Mouse (Mus musculus) right cerebral cortex, adult 2 months (tissue): ENCODE results near the gene Coro1b.

Experiments
- DNase-seq, 2 experiments: peaks; one replicate each; pipeline ENCODE4 v3.0.0; 2021 to 2022; ENCODE audit warnings: low spot score in 2 of 2

Gene Coro1b

DNA sequence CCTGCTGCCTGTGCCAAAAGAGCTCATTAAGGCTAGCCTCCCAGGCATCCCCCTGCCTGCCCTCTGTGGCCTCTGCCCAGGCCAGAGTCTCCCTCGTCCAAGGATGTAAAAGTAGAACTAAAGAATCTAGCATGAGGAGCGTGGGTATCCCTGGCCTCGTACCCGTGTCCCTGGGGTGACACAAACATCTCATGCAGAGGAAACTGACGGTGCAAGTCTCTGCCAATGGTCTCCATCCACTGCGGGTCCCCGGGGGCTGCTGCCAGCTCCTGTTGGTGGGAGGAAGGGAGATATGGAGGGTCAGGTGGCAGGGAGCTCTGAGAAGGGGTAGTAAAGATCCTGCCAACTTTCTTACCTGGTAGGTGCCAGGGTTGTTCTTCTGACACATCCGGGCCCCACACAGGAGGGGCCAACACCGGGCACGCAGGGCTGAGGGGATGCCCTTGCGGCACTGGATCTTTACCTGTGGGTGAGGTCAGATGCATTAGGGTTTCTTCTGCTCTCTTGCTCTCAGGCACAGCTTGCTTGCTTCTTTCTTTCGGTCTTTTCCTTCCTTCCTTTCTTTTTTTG, 40.7 kb downstream of the Coro1b start:
- no peak for DNase-seq

DNA sequence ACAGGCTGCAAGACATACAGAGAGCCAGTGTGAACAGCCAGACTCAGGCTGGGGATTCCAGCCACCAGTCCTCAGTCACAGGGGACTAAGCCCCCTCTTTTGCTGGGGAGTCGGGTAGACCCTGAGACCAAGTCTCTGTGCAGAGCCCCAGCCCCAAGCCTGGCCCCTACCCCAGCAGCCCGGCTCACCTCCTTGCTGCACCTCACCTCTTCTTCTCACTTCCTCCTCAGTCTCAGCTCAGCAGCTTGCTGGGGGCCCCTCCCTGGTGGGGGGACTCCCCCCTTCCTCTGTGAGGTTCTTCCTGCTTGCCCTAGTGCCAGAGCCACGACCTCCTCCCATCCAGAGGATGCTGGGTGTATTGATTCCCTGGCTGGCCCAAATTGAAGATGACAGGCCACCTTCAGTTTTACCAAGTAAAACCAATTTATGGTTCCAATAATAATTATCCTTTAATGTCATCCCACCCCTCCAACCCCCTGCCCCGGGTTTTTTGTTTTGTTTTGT, 42.5 kb downstream of the Coro1b start, which contains the start of gene Tbc1d10c:
Gene Tbc1d10c, minus strand, starts transcription at position 454 of the 504 bp plus-strand sequence.
- DNase-seq = no peak

DNA sequence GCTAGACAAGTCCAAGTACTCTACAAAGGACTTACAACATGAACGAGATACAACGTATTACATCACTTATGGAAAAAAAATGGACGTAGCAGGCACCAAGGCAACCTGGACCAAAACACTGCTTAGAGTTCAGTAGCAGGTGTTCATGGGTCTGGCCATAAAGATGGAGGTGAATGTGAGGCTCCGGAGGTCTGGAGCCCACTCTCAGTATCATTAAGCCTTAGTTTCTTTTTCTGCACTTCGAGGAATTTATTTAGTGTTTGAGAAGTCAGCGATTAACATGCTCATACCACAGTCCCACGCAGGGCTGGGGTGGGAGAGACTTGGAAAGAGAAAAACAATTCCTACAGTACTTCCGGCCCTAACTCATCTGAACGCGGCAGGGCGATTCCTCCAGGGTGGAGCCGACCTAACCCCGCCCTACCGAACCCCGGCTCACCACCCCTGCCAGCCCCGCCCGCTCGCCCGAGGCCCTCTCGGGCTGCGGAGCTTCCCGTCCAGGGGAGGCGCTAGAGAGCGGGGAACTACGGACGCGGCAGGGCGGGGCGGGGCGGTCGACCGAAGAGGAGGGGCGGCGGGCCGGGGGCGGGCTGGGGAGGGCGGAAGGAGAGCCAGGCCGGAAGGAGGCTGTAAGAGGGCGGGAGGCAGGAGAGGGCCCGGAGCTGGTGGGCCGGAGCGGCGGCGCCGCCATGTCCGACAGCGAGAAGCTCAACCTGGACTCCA, 43.3 kb downstream of the Coro1b start, which contains the start of gene Ppp1ca:
Gene Ppp1ca, plus strand, starts transcription at position 538 of the 723 bp plus-strand sequence.
- DNase-seq = peak; percentile 86 to 94

DNA sequence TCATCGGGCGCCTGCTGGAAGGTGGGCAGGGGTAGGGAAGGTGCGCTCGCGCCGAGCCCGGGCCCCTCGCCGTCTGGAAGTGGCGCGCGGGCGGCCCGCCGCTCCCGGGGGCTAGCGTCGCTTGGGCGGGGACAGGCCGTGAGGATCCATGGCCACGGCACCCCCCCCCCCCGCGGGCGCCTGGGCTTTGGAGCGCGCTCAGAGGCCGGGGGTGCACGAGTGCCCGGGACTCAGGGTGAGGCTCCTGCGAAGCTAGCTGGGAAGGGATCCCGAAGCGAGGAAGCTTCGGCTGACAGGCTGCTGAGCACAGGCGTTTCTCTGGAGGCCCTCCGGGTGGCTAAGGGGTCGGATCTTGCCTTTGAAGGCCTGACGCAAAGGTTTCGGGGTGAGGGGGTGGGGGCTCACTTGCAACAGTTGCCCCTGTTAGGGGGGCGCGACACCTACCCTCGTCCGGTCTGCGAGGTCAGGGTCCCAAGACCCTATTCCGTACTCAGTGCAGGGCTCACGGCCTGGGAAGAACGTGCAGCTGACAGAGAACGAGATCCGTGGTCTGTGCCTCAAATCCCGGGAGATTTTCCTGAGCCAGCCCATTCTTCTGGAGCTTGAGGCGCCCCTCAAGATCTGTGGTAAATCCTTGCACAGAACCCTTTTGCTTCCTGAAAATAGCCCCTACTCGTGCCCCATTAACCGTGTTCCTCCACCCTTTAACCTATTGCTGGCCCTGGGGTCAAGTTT, 44.0 kb downstream of the Coro1b start:
- DNase-seq = no peak

DNA sequence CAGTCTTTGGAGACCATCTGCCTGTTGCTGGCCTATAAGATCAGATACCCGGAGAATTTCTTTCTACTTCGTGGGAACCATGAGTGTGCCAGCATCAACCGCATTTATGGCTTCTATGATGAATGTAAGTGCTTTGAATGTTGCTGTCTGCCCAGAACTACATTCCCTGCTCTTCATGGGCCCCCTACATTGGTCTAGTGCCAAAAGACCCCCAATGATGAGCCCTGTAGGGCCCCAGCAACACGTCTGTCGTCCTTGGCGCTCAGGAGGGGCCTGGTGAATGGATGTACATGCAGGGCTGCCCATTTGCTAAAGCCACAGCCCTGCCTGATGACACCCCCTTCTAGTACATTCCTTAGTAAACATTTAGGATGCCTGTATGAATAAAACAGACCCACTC, 44.7 kb downstream of the Coro1b start:
- no peak for DNase-seq

DNA sequence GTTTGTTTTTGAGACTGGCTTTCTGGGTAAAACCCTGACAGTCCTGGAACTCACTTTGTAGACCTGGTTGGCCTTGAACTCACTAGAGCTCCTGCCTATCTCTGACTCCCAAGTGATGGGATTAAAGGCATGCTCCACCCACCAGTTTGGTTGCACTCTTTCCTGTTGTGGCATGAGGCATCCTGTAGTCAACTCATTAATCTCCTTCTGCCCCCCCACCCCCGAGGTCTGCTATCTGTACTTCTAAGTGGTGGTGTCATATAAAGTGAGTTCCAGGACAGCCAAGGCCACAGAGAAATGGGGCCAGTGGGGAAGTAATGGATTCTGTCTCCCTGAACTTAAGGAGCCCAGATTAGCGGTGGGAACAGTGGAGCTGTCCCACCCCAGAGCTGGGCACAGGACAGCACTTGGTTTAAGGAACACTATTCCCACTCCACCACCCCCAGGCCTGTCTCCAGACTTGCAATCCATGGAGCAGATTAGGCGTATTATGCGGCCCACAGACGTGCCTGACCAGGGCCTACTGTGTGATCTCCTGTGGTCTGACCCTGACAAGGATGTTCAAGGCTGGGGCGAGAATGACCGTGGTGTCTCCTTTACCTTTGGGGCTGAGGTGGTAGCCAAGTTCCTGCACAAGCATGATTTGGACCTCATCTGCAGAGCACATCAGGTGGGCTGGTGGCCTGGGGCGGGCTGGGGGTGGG, 45.8 kb downstream of the Coro1b start:
- no peak for DNase-seq

DNA sequence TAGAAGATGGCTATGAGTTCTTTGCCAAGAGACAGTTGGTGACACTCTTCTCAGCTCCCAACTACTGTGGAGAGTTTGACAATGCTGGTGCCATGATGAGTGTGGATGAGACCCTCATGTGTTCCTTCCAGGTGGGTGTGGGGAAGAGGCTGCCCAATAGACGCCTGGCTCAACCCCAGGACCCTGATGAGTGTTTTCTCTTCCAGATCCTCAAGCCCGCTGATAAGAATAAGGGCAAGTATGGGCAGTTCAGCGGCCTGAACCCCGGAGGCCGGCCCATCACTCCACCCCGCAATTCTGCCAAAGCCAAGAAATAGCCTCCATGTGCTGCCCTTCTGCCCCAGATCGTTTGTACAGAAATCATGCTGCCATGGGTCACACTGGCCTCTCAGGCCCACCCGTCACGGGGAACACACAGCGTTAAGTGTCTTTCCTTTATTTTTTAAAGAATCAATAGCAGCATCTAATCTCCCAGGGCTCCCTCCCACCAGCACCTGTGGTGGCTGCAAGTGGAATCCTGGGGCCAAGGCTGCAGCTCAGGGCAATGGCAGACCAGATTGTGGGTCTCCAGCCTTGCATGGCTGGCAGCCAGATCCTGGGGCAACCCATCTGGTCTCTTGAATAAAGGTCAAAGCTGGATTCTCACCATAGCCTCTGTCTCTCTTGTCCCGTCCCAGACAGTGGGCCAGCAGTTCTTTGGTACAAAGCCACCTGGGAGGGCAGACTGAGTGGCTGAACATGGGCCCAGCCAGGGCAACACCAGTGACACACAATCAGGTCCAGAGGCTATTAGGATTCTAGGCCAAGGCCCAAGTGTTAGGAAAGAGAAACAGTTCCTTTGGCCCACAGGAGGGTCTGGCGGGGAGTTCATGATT, 46.6 kb downstream of the Coro1b start:
- no peak for DNase-seq

DNA sequence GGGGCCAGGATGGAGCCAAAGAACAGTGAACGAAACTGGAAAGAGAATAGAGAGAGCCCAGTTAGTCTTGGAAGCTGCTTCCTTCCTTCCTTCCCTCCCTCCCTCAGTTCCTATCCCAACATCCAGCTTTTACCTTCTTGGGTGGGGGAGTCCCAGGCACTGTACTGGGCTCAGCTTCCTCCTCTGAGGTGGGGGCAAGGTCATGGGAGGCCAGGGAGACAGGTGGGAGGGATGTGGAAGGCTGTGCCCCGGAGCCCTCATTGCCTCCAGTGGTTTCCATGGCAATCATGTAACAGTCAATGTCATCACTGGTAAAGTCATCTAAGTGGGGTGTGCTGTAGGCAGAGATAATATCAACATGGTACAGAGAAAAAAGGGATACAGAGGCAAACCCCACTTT, 47.6 kb downstream of the Coro1b start:
- no peak for DNase-seq

DNA sequence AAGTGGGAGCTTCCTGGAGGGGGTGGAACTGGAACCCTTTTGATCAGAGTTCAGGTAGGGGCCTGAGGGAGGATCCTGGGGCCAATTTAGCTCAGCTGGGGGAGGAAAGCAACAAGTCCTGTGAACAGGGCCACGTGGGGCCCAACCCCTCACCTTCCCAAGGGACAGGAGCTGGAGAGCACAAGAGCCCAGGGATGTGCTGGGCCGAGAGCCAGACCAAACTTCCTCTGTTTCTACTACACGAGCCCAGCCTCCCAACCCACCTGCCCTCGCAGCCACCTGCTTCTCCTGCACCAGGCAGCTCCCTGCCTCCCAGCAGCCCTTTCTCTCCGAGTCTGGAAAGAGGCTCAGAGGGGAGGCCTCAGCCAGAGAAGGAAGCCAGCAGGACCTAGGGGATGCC, 48.1 kb downstream of the Coro1b start:
- DNase-seq = no peak

DNA sequence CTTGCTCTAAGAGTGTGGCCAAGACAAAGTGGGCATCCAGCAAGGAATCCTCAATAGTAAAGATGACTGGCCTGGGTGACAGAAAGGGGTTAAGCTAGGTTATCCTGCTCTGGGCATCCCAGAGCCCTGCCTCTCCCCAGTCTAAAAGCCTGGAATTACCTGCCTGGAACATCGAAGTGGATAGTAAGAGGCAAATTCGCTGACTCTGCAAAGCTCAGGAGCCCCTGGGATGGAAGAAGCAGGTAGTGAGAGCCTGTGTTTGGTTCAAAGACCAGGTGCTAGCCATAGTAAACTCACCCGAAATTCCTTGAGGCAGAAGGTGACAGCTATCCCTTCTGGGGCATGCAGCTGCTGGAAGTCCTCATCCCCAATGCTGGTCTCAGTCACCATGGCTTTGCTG, 48.8 kb downstream of the Coro1b start:
- no peak for DNase-seq

DNA sequence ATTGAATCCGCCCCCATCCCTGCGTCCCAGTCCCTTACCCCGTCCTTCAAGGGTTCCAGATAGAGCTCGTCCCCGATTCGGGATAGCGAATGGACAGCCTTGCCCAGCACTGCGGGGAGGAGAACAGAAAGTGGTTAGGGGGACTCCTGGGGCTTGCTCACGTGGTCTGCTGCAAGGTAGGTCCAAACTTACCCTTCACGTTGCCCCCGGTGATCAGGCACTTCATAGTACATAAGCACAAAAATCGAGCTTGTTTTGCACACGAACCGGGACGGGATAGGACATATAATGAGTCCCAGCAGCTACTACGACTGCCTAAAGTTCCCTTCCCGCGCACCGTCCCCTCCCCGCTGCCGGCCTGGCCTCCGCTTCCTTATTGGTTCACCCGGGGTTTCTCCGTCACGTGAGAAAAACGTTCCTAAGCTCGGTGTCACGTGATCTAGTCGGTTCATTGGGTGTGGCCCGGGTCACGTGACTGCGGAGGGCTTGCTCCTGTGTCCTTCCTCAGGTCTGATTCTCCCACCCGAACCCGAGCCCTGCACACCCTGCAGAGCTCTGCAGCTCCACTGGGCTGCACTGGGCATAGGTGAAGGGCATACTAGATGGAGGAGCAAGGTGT, 53.0 kb downstream of the Coro1b start, which contains the start of gene Rad9a:
Gene Rad9a, minus strand, starts transcription at position 372 of the 619 bp plus-strand sequence.
- DNase-seq = peak; percentile 96

DNA sequence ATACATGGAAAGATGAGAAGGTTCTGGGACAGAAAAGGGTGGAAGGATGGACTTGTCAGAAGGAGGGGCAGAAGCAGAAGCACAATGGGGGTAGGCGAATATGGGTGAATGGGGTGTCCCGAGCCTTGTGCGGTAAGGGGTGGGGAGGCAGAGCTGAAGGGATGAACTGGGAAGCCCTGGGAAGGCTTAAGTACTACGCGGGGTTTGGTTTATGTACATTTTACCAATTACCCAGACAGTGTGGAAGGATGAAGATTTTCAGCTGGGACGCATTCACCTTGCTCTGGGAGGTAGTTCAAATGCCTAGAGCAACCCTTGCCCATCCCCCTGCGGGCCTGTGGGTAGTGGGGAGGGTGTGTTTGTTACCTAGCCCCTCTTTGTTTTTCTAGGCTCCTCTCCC, 53.7 kb downstream of the Coro1b start:
- no peak for DNase-seq

DNA sequence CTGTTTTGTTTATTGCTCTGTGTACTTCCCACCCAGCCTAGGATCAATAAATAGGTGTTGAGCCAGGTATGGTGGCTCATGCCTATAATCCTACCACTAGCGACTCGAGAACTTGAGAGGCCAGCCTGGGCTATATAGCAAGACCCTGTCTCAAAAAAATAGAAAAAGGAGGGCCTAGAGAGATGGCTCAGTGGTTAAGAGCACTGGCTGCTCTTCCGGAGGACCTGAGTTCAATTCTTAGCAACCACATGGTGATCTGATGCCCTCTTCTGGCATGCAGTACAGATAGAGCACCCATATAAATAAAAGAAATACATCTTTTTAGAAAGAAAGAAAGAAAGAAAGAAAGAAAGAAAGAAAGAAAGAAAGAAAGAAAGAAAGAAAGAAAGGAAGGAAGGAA, 54.7 kb downstream of the Coro1b start:
- DNase-seq = no peak
